Mouse (Mus musculus): ENCODE results near the gene Gm19410.

DNA sequence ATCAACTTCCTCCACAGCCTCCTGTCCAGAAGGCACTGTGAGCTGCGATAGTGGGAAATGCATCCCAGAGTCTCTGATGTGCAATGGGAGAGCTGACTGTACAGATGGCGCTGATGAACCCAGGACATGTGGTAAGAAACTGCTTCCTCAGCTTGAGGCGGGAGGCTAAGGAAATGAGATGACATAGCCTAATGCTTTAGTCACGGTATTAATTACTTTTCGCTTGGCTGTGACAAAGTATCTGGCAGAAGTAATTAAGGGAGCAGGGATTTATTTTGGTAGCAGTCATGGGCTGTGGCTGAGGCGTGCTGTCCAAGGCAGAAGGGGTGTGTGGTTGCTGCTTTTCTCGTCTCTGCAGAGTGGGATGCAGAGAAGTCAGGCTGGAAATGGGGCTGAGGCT lies 7.9 kb downstream of the Gm19410 start:
- TF ChIP-seq POLR2A (IDR thresholded peaks at IDR 0.05; ENCODE audit: insufficient read length, low read depth) (no peak), REST (IDR thresholded peaks at IDR 0.05; ENCODE audit: insufficient read depth, insufficient read length) (no peak), TCF12 (IDR thresholded peaks at IDR 0.05; ENCODE audit: insufficient read depth, poor library complexity, severe bottlenecking) (no peak), CEBPB (IDR thresholded peaks at IDR 0.05; ENCODE audit: insufficient read depth, poor library complexity, severe bottlenecking) (no peak), MAX (IDR thresholded peaks at IDR 0.05; ENCODE audit: low read depth) (no peak), POLR2AphosphoS2 (IDR thresholded peaks at IDR 0.05; ENCODE audit: insufficient read length, low read depth) (no peak), USF1 (IDR thresholded peaks at IDR 0.05; ENCODE audit: low read depth) (no peak), E2F4 (IDR thresholded peaks at IDR 0.05; ENCODE audit: insufficient read depth) (no peak), MYOG (IDR thresholded peaks at IDR 0.05; ENCODE audit: control insufficient read depth in 1 of 3, insufficient read depth in 1 of 3, insufficient read length in 2 of 3, low read depth in 2 of 3) (no peak), TCF3 (IDR thresholded peaks at IDR 0.05; ENCODE audit: insufficient read length, low read depth) (no peak), SRF (IDR thresholded peaks at IDR 0.05; ENCODE audit: control insufficient read depth, insufficient read length, low read depth) (no peak), MYOD1 (IDR thresholded peaks at IDR 0.05; ENCODE audit: control insufficient read depth in 1 of 3, insufficient read length in 2 of 3, low read depth in 2 of 3) (no peak)
